In genomic region chr5:135149820-135150178, GRCm38 (mm10) we compare ENCODE assay signal across 8 mouse cellular contexts. TPM values are rescaled to one million over a fixed set of nuclear protein-coding genes. Genes with fewer than 3 reads are reported as not detected.
DNase-seq lines count a peak whose midpoint lies in the region; ATAC-seq and TF ChIP-seq lines count a peak whose summit lies in the region.

No protein-coding gene starts in this region.

- H3ac ChIP-seq in myocyte (ENCODE audit: control insufficient read depth, insufficient read length): peak overlapping the region; percentile 51

- peak overlapping the region; percentile 75 for H3K9ac ChIP-seq in embryonic facial prominence, embryonic 11.5 days (replicated peaks; ENCODE audit: low read length)
- H3K9ac ChIP-seq in hindbrain, postnatal 0 days (replicated peaks; ENCODE audit: low read length): peak overlapping the region; percentile 62

- no peaks in the 10 kb centered on the region; the same call in 1 of the 2 replicates for H3K4me1 ChIP-seq in embryonic facial prominence, embryonic 11.5 days (ENCODE audit: control insufficient read depth, insufficient read depth, low read length)
- no peaks in the 10 kb centered on the region for H3K4me1 ChIP-seq in hindbrain, postnatal 0 days (ENCODE audit: insufficient read depth, low read length)

- no peak for TF ChIP-seq POLR2A in myocyte (IDR thresholded peaks at IDR 0.05; ENCODE audit: insufficient read length, low read depth)

- DNase-seq in left cerebral cortex, adult 2 months (ENCODE audit: extremely low spot score in 1 of 2, low spot score in 2 of 2): no peak
- no peak for DNase-seq in left cerebral cortex, postnatal 14 days (ENCODE audit: low spot score in 2 of 2)
- DNase-seq in embryonic facial prominence, embryonic 11.5 days (ENCODE audit: low spot score): no peak
- DNase-seq in hindbrain, postnatal 0 days (ENCODE audit: low spot score): peak; percentile 5
- DNase-seq in left cerebral cortex, adult 9 months (ENCODE audit: low spot score in 2 of 2): no peak
- no peak for DNase-seq in cerebellum, adult 9-11 months
- no peak for DNase-seq in thymus, postnatal 0 days (ENCODE audit: low spot score)

- H3K4me3 ChIP-seq in left cerebral cortex, adult 2 months: peak overlapping the region; percentile 89
- peak overlapping the region; percentile 74 for H3K4me3 ChIP-seq in embryonic facial prominence, embryonic 11.5 days (ENCODE audit: low read depth, low read length)
- H3K4me3 ChIP-seq in hindbrain, postnatal 0 days (ENCODE audit: low read length): peak overlapping the region; percentile 66
- H3K4me3 ChIP-seq in myocyte: peak overlapping the region; percentile 65

- no peak for TF ChIP-seq CTCF in left cerebral cortex, adult 2 months (IDR thresholded peaks at IDR 0.05)
- TF ChIP-seq CTCF in hindbrain, postnatal 0 days (IDR thresholded peaks at IDR 0.05; ENCODE audit: low read depth): no peak

- H3K4me2 ChIP-seq in embryonic facial prominence, embryonic 11.5 days (ENCODE audit: low read depth, low read length): peak overlapping the region; percentile 53
- H3K4me2 ChIP-seq in hindbrain, postnatal 0 days (ENCODE audit: low read depth, low read length): peak overlapping the region; percentile 95
- H3K4me2 ChIP-seq in myocyte (ENCODE audit: low read depth): peak overlapping the region; percentile 81

- H3K27me3 ChIP-seq in embryonic facial prominence, embryonic 11.5 days (ENCODE audit: control insufficient read depth, insufficient read depth, low read length): no peaks in the 10 kb centered on the region
- H3K27me3 ChIP-seq in hindbrain, postnatal 0 days (ENCODE audit: insufficient read depth, low read length): no peaks in the 10 kb centered on the region
- H3K27me3 ChIP-seq in myocyte (ENCODE audit: control insufficient read depth, insufficient read depth, insufficient read length): no peaks in the 10 kb centered on the region

- peaks cover 4% of the 10 kb centered on the region; the same call in 1 of the 2 replicates for H3K36me3 ChIP-seq in embryonic facial prominence, embryonic 11.5 days (replicated peaks; ENCODE audit: control insufficient read depth, insufficient read depth, low read depth, low read length)
- H3K36me3 ChIP-seq in hindbrain, postnatal 0 days (ENCODE audit: insufficient read depth, low read length): no peaks in the 10 kb centered on the region; the same call in 1 of the 2 replicates
- H3K36me3 ChIP-seq in myocyte (ENCODE audit: control insufficient read depth, insufficient read depth): peaks cover 5% of the 10 kb centered on the region

- intact Hi-C loops in left cerebral cortex, adult 2 months (cut with DNase I): loop anchor here (1.0 to 5.0 kb wide), 3 partner anchors 19 to 142 kb away; partner anchors contain the start of genes Abhd11, Baz1b and Bcl7b
- intact Hi-C loops in left cerebral cortex, postnatal 14 days (cut with DNase I): loop anchor here (2.0 kb wide), 1 partner anchor 37 kb away; the partner anchor contains the start of gene Baz1b

- WGBS in embryonic facial prominence, embryonic 11.5 days: 0% methylated on average over 19 of the region's 23 CpGs
- WGBS in hindbrain, postnatal 0 days: under 1% methylated on average over 23 of the region's 23 CpGs

- no peaks in the 10 kb centered on the region for H3K9me3 ChIP-seq in embryonic facial prominence, embryonic 11.5 days (replicated peaks; ENCODE audit: control insufficient read depth, low read length)
- H3K9me3 ChIP-seq in hindbrain, postnatal 0 days (ENCODE audit: low read length): no peaks in the 10 kb centered on the region

- peak; percentile 0; the same call in 1 of the 2 replicates for ATAC-seq in embryonic facial prominence, embryonic 11.5 days (replicated peaks; ENCODE audit: insufficient number of reproducible peaks, low FRiP score, low TSS enrichment, low read depth)
- ATAC-seq in hindbrain, postnatal 0 days: no peak

- H3K27ac ChIP-seq in left cerebral cortex, adult 2 months: peak overlapping the region; percentile 88
- 0 out of 2 replicates have a peak overlapping the region, but pooled peaks have one; percentile 20 for H3K27ac ChIP-seq in embryonic facial prominence, embryonic 11.5 days (replicated peaks; ENCODE audit: low read depth, low read length)
- H3K27ac ChIP-seq in hindbrain, postnatal 0 days: peak overlapping the region; percentile 87; the same call in 1 of the 2 replicates

- peaks cover 19% of the 10 kb centered on the region for H3K79me2 ChIP-seq in myocyte (ENCODE audit: control insufficient read depth, insufficient read depth)

TF ChIP-seq in myocyte, 11 proteins besides CTCF, POLR2A, EP300 and RAD21:
- TF ChIP-seq POLR2AphosphoS2 (IDR thresholded peaks at IDR 0.05; ENCODE audit: insufficient read length, low read depth): no peak
- no peak for TF ChIP-seq MAX (IDR thresholded peaks at IDR 0.05; ENCODE audit: low read depth)
- no peak for TF ChIP-seq SRF (IDR thresholded peaks at IDR 0.05; ENCODE audit: control insufficient read depth, insufficient read length, low read depth)
- TF ChIP-seq E2F4 (IDR thresholded peaks at IDR 0.05; ENCODE audit: insufficient read depth): no peak
- no peak for TF ChIP-seq USF1 (IDR thresholded peaks at IDR 0.05; ENCODE audit: low read depth)
- no peak for TF ChIP-seq TCF3 (IDR thresholded peaks at IDR 0.05; ENCODE audit: insufficient read length, low read depth)
- TF ChIP-seq MYOG (IDR thresholded peaks at IDR 0.05; ENCODE audit: control insufficient read depth in 1 of 3, insufficient read depth in 1 of 3, insufficient read length in 2 of 3, low read depth in 2 of 3): no peak
- no peak for TF ChIP-seq REST (IDR thresholded peaks at IDR 0.05; ENCODE audit: insufficient read depth, insufficient read length)
- no peak for TF ChIP-seq CEBPB (IDR thresholded peaks at IDR 0.05; ENCODE audit: insufficient read depth, poor library complexity, severe bottlenecking)
- no peak for TF ChIP-seq MYOD1 (IDR thresholded peaks at IDR 0.05; ENCODE audit: control insufficient read depth in 1 of 3, insufficient read length in 2 of 3, low read depth in 2 of 3)
- TF ChIP-seq TCF12 (IDR thresholded peaks at IDR 0.05; ENCODE audit: insufficient read depth, poor library complexity, severe bottlenecking): no peak

RNA-seq across cellular contexts. Expression of gene Tbl2, which starts 0.3 kb away (rescaled TPM):
- 10 to 100 TPM; 26.1 to 27.0 TPM for total RNA-seq in left cerebral cortex, adult 2 months (2021)
- 10 to 100 TPM; 28.1 to 28.2 TPM for total RNA-seq in left cerebral cortex, postnatal 14 days (2021)
- polyA plus RNA-seq in embryonic facial prominence, embryonic 11.5 days (2014; fragmentation: Nextera tagmentation; extraction: Ambion mirVana): 20.0 and 20.8 TPM in 2 replicates
- total RNA-seq in hindbrain, postnatal 0 days (2014; rRNA removed): 36.9 and 43.7 TPM in 2 replicates
- polyA plus RNA-seq in hindbrain, postnatal 0 days (2015; fragmentation: Nextera tagmentation; extraction: Ambion mirVana): 10.7 and 12.3 TPM in 2 replicates
- 17.1 TPM for polyA plus RNA-seq in myocyte (2012; fragmentation: generic; extraction: Trizol)
- polyA plus RNA-seq in thymus, postnatal 0 days (2015; fragmentation: Nextera tagmentation; extraction: Ambion mirVana): 13.1 and 13.7 TPM in 2 replicates

RNA-seq across cellular contexts. Expression of gene Bcl7b, which starts 18.3 kb away (rescaled TPM):
- total RNA-seq in left cerebral cortex, adult 2 months (2021): 10 to 100 TPM; 50.6 to 54.6 TPM
- total RNA-seq in left cerebral cortex, postnatal 14 days (2021): 10 to 100 TPM; 41.5 to 44.9 TPM
- 38.5 and 40.2 TPM in 2 replicates for polyA plus RNA-seq in embryonic facial prominence, embryonic 11.5 days (2014; fragmentation: Nextera tagmentation; extraction: Ambion mirVana)
- 13.7 and 18.5 TPM in 2 replicates for total RNA-seq in hindbrain, postnatal 0 days (2014; rRNA removed)
- 32.5 and 36.4 TPM in 2 replicates for polyA plus RNA-seq in hindbrain, postnatal 0 days (2015; fragmentation: Nextera tagmentation; extraction: Ambion mirVana)
- 37.3 TPM for polyA plus RNA-seq in myocyte (2012; fragmentation: generic; extraction: Trizol)
- 88.1 and 99.0 TPM in 2 replicates for polyA plus RNA-seq in thymus, postnatal 0 days (2015; fragmentation: Nextera tagmentation; extraction: Ambion mirVana)

RNA-seq across cellular contexts. Expression of gene Baz1b, which starts 37.3 kb away (rescaled TPM):
- total RNA-seq in left cerebral cortex, adult 2 months (2021): 10 to 100 TPM; 76.2 to 79.7 TPM
- total RNA-seq in left cerebral cortex, postnatal 14 days (2021): 10 to 100 TPM; 51.9 to 55.1 TPM
- polyA plus RNA-seq in embryonic facial prominence, embryonic 11.5 days (2014; fragmentation: Nextera tagmentation; extraction: Ambion mirVana): 60.2 and 65.6 TPM in 2 replicates
- 35.5 and 42.9 TPM in 2 replicates for total RNA-seq in hindbrain, postnatal 0 days (2014; rRNA removed)
- polyA plus RNA-seq in hindbrain, postnatal 0 days (2015; fragmentation: Nextera tagmentation; extraction: Ambion mirVana): 15.8 and 16.7 TPM in 2 replicates
- polyA plus RNA-seq in myocyte (2012; fragmentation: generic; extraction: Trizol): 22.1 TPM
- polyA plus RNA-seq in thymus, postnatal 0 days (2015; fragmentation: Nextera tagmentation; extraction: Ambion mirVana): 34.5 and 37.0 TPM in 2 replicates

Comparison
In these comparisons a context has a peak if more than half of its experiments do, and no peak if none do; other contexts are left out.
1. H3K27ac ChIP-seq: peak in every context shown above with its lines; median percentile 88 in left cerebral cortex, adult 2 months; 87 in hindbrain, postnatal 0 days; 20 in embryonic facial prominence, embryonic 11.5 days.